Mouse (Mus musculus): ENCODE results near the gene Gars.

Gene Gars

DNA sequence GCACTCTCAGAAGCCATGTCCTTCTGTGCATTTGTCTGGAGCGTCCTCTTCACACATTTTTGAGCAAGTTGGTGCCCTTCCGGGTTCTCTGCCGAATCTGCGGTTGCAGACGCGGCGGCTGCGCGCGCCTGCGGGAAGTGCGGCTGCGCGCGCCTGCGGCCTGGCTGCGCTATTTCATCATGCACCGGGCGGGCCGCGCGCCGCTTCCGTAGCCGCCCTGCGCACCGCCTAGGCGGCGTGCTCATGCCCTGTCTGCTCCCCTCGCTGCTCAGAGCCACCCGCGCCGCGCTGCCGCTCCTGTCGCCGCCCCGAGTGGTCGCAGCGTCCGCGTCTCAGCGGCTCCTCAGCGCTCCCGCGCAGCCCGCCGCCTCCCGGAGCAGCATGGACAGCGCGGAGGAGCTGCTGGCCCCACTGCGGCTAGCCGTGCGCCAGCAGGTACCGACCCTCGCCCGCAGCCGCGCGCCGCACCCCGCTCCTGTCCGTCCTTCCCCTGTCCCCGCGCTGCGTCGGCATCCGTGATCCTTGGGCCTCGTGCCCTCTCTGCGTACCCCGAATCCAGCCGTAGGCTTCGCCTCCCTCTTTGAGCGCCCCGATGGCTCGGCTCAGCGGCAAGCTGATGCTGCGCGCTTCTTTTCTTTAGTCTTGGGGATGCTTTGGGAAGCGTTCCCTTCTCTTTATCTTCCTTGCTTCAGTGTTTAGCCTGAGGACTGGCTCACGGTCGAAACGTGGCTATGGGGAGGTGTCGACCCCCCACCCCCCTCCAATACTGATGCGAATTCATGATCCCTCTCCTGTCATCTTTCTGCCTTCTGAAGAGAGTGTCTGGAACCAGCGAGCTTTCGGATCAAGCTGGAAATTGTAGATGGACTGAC lies at the start of gene Gars:
Gene Gars (plus strand): TSS at position 209 of the 872 bp plus-strand sequence.
- DNase-seq (ENCODE audit: low read depth, low spot score), result peak; percentile 83

- DNase-seq (ENCODE audit: low read depth, low spot score), result no peak
Observed at GRCm38 (mm10) chr6:54988141-54988540, 49.7 kb upstream of the Gars start.

DNA sequence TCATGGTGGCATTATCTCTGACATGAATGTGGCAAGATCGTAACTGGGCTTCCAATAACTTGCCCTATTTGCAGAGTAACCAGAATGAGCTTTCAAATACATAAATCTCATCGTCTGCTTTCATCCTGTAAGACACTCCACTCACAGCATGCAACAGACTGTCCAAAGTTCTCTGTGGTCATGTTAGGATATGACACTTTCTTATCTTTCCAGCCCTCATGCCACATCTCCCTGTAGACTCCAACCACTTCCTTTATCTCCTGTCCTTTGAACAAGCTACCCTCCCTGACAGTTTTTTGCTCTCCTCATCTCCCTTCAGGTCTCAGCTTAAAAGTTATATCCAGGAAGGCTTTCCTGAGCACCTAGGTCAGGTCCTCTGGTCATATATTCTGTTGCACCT lies 46.6 kb upstream of the Gars start:
- no peak for DNase-seq (ENCODE audit: low read depth, low spot score)

DNA sequence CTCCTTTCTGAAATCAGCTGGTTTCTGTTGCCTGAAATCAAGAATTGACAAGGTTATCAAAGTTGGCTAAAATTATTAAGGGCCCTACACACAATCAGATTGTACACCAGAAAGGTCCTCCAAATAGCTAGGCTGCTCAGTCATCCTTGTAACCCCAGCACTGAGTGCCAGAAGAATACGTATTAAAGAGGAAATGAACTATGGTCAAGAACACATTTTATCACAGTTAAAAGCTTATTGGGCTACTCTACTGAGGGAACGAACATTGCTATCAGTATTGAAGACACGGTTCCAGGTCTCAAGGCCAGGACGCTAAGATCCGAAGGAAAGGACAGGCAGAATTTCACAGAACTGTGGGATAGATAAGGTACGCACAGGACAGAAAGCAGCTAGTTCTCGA lies 45.7 kb upstream of the Gars start:
- DNase-seq (ENCODE audit: low read depth, low spot score), result no peak

DNA sequence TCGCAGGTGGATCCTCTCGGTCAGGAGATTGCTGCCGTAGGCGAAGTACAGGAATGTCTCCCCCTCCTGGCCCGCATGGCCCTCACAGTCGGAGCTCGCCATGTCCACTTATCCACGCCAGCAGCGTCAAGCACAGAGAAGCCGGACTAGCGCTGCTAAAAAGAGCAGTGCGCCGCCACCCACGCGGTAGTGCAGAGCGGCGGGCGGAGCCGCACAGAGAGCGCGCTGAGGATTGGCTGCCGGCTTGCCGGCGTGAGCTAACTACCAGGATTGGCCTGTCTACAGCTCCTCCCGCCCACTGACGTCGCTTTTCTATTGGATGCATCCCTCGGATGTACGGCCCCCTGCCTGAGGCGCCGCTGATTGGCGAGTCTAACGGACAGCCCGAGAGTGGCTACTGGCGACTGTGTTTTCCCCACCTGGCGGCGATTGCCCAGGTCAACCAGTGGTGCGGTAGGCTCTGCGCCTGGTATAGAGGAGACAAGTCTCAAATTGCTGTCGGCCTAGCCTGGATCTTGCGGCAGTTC lies 45.0 kb upstream of the Gars start, which contains the start of gene Ggct:
Gene Ggct (minus strand): TSS at position 217 of the 527 bp plus-strand sequence.
- DNase-seq (ENCODE audit: low read depth, low spot score), result peak; percentile 97

GRCm38 (mm10) chr6:54996361-54996760 lies 41.4 kb upstream of the Gars start:
- no peak for DNase-seq (ENCODE audit: low read depth, low spot score)

GRCm38 (mm10) chr6:54997726-54998125 lies 40.1 kb upstream of the Gars start:
- no peak for DNase-seq (ENCODE audit: low read depth, low spot score)

- no peak for DNase-seq (ENCODE audit: low read depth, low spot score)
Observed at GRCm38 (mm10) chr6:55001320-55001719, 36.5 kb upstream of the Gars start.

GRCm38 (mm10) chr6:55002438-55002837 lies 35.4 kb upstream of the Gars start:
- DNase-seq (ENCODE audit: low read depth, low spot score), result no peak

DNA sequence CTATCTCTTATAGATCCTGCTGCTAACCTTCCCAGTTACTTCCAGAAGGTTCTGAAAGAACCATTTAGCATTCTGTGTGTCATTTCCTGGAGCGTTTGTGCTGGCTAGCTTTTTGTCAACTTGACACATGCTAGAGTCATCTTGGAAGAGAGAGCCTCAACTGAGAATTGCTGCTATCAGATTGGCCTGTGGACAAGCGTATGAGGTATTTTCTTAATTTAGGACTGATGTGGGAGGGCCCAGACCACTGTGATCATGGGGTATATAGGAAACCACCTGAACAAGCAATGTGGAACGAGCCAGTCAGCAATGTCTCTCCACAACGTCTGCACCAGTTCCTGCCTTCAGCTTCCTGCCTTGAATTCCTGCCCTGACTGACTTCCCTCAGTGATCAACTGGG lies 34.2 kb upstream of the Gars start:
- no peak for DNase-seq (ENCODE audit: low read depth, low spot score)

DNA sequence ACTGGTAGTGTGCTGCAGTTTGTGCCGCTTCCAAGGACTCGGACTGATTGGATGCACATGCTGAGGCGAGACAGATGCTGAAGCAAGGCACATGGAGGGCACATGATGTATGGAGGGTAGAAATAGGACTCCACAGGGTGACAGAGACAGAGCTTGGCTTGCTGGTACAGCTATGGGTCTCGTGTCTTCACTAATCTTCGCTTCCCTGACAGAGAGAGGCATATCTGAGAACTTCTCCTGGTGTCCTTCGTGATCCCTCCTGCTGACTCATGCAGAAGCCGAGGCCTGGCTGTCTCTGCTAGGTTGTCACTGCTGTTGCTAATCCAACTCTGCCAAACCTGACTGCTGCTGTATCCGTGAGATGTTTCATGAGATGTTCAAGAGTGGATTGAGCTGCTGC lies 29.4 kb upstream of the Gars start:
- no peak for DNase-seq (ENCODE audit: low read depth, low spot score)

- peak; percentile 57 for DNase-seq (ENCODE audit: low read depth, low spot score)
Observed at GRCm38 (mm10) chr6:55009391-55010230, 28.2 kb upstream of the Gars start.

GRCm38 (mm10) chr6:55010330-55011091 lies 27.3 kb upstream of the Gars start:
- DNase-seq (ENCODE audit: low read depth, low spot score), result no peak

GRCm38 (mm10) chr6:55012516-55012915 lies 25.3 kb upstream of the Gars start:
- no peak for DNase-seq (ENCODE audit: low read depth, low spot score)

DNA sequence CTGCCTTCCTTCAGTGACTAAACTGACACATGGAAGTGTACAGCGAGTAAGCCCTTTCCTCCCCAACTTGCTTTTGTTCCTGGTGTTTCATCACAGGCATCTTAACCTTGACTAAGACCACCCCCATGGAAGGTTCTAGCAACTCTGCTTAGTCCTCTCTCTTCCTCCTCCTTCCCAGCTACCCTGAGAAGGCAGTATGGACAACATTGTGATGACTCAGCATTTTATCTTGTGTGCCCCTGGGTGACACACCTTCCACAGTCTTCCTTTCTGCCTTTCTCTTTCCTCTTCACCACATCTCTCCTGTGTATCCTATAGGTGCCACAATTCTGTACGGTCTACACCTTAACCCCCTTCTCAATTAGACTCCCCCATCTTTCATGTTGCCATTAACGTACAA lies 23.6 kb upstream of the Gars start:
- no peak for DNase-seq (ENCODE audit: low read depth, low spot score)

DNA sequence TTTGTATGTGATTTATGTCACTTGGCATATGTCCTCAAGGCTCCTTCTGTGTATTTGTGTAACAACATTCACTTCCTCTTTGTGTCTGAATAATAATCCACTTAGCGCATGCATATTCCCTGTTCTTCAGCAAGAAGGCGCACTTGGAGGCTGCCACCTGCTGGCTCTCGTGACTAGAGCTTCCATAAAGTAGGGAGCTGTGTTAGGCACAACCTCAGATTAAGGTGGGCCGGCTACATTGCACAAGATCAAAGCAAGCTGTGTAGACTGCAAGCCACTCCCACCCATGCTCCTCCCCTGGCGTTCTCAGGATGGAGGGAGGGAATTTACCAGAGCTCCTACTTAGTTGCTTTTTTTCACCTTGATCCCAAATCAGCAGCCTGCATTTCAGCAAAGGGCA lies 21.6 kb upstream of the Gars start:
- DNase-seq (ENCODE audit: low read depth, low spot score), result peak; percentile 72

- peak; percentile 89 for DNase-seq (ENCODE audit: low read depth, low spot score)
Observed at GRCm38 (mm10) chr6:55016710-55017583, 20.9 kb upstream of the Gars start.

DNA sequence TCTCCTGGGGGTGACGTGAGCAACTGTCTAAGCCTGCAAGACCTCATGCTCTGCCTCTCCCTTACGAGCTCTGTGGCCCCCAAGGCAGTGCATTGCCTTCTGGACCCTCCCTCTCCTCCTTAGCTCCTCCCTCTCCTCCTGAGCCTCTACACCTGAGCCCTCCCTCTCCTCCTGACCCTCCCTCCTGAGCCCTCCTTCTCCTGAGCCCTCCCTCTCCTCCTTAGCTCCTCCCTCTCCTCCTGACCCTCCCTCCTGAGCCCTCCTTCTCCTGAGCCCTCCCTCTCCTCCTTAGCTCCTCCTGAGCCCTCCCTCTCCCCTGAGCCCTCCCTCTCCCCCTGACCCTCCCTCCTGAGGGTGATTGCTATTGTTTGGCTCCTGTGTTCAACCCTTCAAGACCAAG lies 19.4 kb upstream of the Gars start:
- peak; percentile 93 for DNase-seq (ENCODE audit: low read depth, low spot score)

DNA sequence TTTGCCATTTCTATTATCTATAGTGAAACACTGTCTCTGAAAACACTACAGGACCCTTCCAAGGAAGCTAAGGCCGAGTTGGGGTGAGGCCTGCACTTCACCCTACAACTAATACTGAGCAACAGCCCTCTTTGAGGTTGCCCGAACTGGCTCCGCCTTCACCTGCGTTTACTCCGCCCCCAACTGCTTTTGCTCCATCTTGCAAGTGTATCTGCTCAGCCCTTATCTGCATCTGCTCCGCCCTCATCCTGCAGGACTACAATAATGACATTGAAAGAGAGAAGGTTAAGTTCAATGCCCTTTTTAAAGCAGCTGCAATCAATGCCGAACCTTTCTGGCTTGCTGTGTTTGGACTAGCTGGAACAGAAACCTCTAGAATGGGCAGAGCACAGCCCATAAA lies 16.0 kb upstream of the Gars start:
- peak; percentile 65 for DNase-seq (ENCODE audit: low read depth, low spot score)

GRCm38 (mm10) chr6:55027642-55028041 lies 10.2 kb upstream of the Gars start:
- no peak for DNase-seq (ENCODE audit: low read depth, low spot score)

GRCm38 (mm10) chr6:55036731-55037130 lies 1.1 kb upstream of the Gars start:
- no peak for DNase-seq (ENCODE audit: low read depth, low spot score)
